Mouse (Mus musculus) E14TG2a.4 (cell line): ENCODE data around the gene Zfand2b.

Experiments
- CTCF ChIP-seq: conservative IDR thresholded peaks from 2 replicates; pipeline ENCODE4 v1.5.1; 2014; ENCODE audit warnings: low read length
- NANOG ChIP-seq: IDR thresholded peaks from 2 replicates; pipeline ENCODE4 v1.6.1; 2014; ENCODE audit warnings: borderline replicate concordance, low read length, mixed read lengths
- POU5F1 ChIP-seq: IDR thresholded peaks from 2 replicates; pipeline ENCODE4 v1.6.1; 2014; ENCODE audit warnings: low read length, borderline replicate concordance

DNA sequence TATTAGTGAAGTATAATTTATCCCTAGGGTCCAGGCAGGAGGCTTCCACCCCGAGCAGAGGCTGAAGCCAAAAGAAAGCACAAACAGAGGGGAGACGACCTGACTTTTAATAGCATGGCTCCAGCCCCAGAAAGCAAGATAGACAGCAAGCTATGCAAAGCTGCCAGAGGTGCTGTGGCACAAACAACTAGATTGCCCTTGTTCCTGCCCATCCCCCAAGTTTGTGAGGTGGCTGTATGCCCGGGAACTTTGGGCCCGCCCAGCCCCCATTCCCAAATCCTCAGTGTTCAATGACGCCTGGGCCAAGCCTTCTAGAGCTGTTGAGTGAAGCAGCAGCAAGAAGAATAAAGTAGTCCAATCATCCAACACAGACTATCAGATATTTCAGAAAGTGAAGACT is 46.4 kb downstream of the Zfand2b start:
- TF ChIP-seq CTCF: no peak
- TF ChIP-seq POU5F1: no peak
- TF ChIP-seq NANOG: no peak
